Mouse (Mus musculus) G1E (cell line): ENCODE measurements around the gene Saal1. TPM values are rescaled to one million over a fixed set of nuclear protein-coding genes. Genes with fewer than 3 reads are reported as not detected.
"Not testable (repeated sequence)": the region's sequence is repeated elsewhere in the genome, so short reads cannot be mapped to it uniquely, and the experiment has no call there.

Experiments
- ATAC-seq: 2 replicates; pipeline ENCODE4 v1.8.0; 2016; ENCODE audit warnings: mild to moderate bottlenecking; ENCODE audit not compliant: insufficient number of reproducible peaks, poor library complexity, low FRiP score, severe bottlenecking; ENCODE audit errors: extremely low read depth
- DNase-seq: peaks from one replicate; pipeline ENCODE4 v3.0.0; 2012; ENCODE audit warnings: low spot score
- H3K27me3 ChIP-seq: 2 replicates; pipeline ENCODE4 v1.6.1; 2012; ENCODE audit warnings: mild to moderate bottlenecking, low read length, inconsistent platforms; ENCODE audit not compliant: insufficient read depth
- H3K36me3 ChIP-seq: replicated peaks from 2 replicates; pipeline ENCODE3; 2012; ENCODE audit warnings: mild to moderate bottlenecking, inconsistent platforms
- H3K4me1 ChIP-seq: 2 replicates; pipeline ENCODE4 v1.6.1; 2012; ENCODE audit warnings: low read depth, low read length, inconsistent platforms, mixed read lengths; ENCODE audit not compliant: insufficient read depth
- H3K4me3 ChIP-seq: 2 replicates; pipeline ENCODE4 v1.5.1; 2012; ENCODE audit warnings: low read depth, mild to moderate bottlenecking, inconsistent platforms, low read length, moderate library complexity, mixed read lengths
- H3K9me3 ChIP-seq: replicated peaks from 2 replicates; pipeline ENCODE4 v1.6.1; 2012; ENCODE audit warnings: inconsistent platforms
- CTCF ChIP-seq: IDR thresholded peaks from 2 replicates; pipeline ENCODE4 v1.5.1; 2012; ENCODE audit warnings: low read depth, low read length, inconsistent platforms, mixed read lengths
- GATA1 ChIP-seq: IDR thresholded peaks from 2 replicates; pipeline ENCODE4 v1.6.1; 2012; ENCODE audit warnings: borderline replicate concordance, low read length, inconsistent platforms, mixed read lengths
- GATA2 ChIP-seq: IDR thresholded peaks from 2 replicates; pipeline ENCODE4 v1.6.1; 2012; ENCODE audit warnings: low read depth, low read length, inconsistent platforms, borderline replicate concordance
- POLR2AphosphoS5 ChIP-seq: IDR thresholded peaks from 2 replicates; pipeline ENCODE4 v1.6.1; 2012; ENCODE audit warnings: low read depth, low read length, inconsistent platforms; ENCODE audit not compliant: insufficient replicate concordance
- TAL1 ChIP-seq: conservative IDR thresholded peaks from 2 replicates; pipeline ENCODE4 v1.6.1; 2012; ENCODE audit warnings: low read depth, low read length, inconsistent platforms, mixed read lengths
- polyA plus RNA-seq: library from polyadenylated mRNA; stranded (reverse); fragments of >175 nt; gene quantifications from 2 replicates; pipeline ENCODE4 v1.2.3, GENCODE M21; 2012
- total RNA-seq, 2 experiments: library from RNA; stranded (forward) in 1 of 2; stranded (reverse) in 1 of 2; fragments of 200-1000 nt in 1 of 2; fragments of >200 nt in 1 of 2; fragmentation: Nextera tagmentation in 1 of 2; gene quantifications; 2 replicates each; pipeline ENCODE4 v1.2.3; 2014 to 2017

Gene Saal1
- total and polyA plus RNA-seq, 3 experiments, result 4.4 to 34.4 (median 28.1) TPM

GRCm38 (mm10) chr7:46714518-46714917 is 4.0 kb upstream of the Saal1 start:
- ATAC-seq (no peak), DNase-seq (peak; percentile 60)
- Histone ChIP-seq H3K9me3 (no peaks in the 10 kb centered on the region), H3K4me3 (no peak overlapping the region), H3K27me3 (peaks cover 14% of the 10 kb centered on the region), H3K36me3 (no peaks in the 10 kb centered on the region), H3K4me1 (peaks cover 26% of the 10 kb centered on the region)
- TF ChIP-seq CTCF (peak; percentile 58), TAL1 (no peak), GATA2 (no peak), GATA1 (no peak), POLR2AphosphoS5 (no peak)

- no peak for ATAC-seq
- DNase-seq, result peak; percentile 19
- TF ChIP-seq CTCF (no peak), TAL1 (no peak), POLR2AphosphoS5 (no peak), GATA1 (no peak)
Observed at GRCm38 (mm10) chr7:46712250-46712649, 1.8 kb upstream of the Saal1 start.

GRCm38 (mm10) chr7:46700521-46701025 is 9.9 kb downstream of the Saal1 start:
- H3K9me3 ChIP-seq, result no peaks in the 10 kb centered on the region
- H3K4me1 ChIP-seq, result peaks cover 67% of the 10 kb centered on the region
- H3K27me3 ChIP-seq, result no peaks in the 10 kb centered on the region
- ATAC-seq (no peak), DNase-seq (no peak)
- no peak overlapping the region for H3K4me3 ChIP-seq
- TF ChIP-seq GATA2, result no peak
- TF ChIP-seq TAL1, result no peak
- TF ChIP-seq POLR2AphosphoS5, result no peak
- TF ChIP-seq CTCF, result no peak
- TF ChIP-seq GATA1, result no peak
- H3K36me3 ChIP-seq, result peaks cover 85% of the 10 kb centered on the region

More at GRCm38 (mm10) chr7:46712250-46712649, 1.8 kb upstream of the Saal1 start:
- H3K27me3 ChIP-seq, result no peaks in the 10 kb centered on the region
- H3K4me1 ChIP-seq, result peaks cover 32% of the 10 kb centered on the region
- H3K4me3 ChIP-seq, result no peak overlapping the region
- no peaks in the 10 kb centered on the region for H3K9me3 ChIP-seq
- H3K36me3 ChIP-seq, result peaks cover 11% of the 10 kb centered on the region

GRCm38 (mm10) chr7:46696754-46697153 is 13.7 kb downstream of the Saal1 start:
- H3K36me3 ChIP-seq, result peaks cover 60% of the 10 kb centered on the region
- TF ChIP-seq GATA2 (no peak), GATA1 (no peak), TAL1 (peak; percentile 80), CTCF (no peak), POLR2AphosphoS5 (no peak)
- no peaks in the 10 kb centered on the region for H3K9me3 ChIP-seq
- no peaks in the 10 kb centered on the region for H3K27me3 ChIP-seq
- ATAC-seq, result peak; percentile 99
- peaks cover 48% of the 10 kb centered on the region for H3K4me1 ChIP-seq
- DNase-seq, result peak; percentile 78
- H3K4me3 ChIP-seq, result peak overlapping the region; percentile 51; the same call in 1 of the 2 replicates

- peaks cover 51% of the 10 kb centered on the region for H3K4me1 ChIP-seq
- ATAC-seq (no peak), DNase-seq (no peak)
- TF ChIP-seq GATA2, result no peak
- TF ChIP-seq CTCF, result no peak
- no peak for TF ChIP-seq POLR2AphosphoS5
- no peak for TF ChIP-seq GATA1
- TF ChIP-seq TAL1, result no peak
- no peaks in the 10 kb centered on the region for H3K9me3 ChIP-seq
- no peak overlapping the region for H3K4me3 ChIP-seq
- H3K36me3 ChIP-seq, result peaks cover 55% of the 10 kb centered on the region
- H3K27me3 ChIP-seq, result no peaks in the 10 kb centered on the region
Observed at GRCm38 (mm10) chr7:46686827-46687226, 23.7 kb downstream of the Saal1 start.

- Histone ChIP-seq H3K4me1 (peaks cover 77% of the 10 kb centered on the region), H3K9me3 (no peaks in the 10 kb centered on the region), H3K27me3 (no peaks in the 10 kb centered on the region), H3K4me3 (no peak overlapping the region; the same call in 1 of the 2 replicates), H3K36me3 (peaks cover 11% of the 10 kb centered on the region)
- TF ChIP-seq CTCF (no peak), GATA2 (no peak), TAL1 (no peak), POLR2AphosphoS5 (no peak), GATA1 (no peak)
- no peak for DNase-seq
- no peak for ATAC-seq
Observed at GRCm38 (mm10) chr7:46680732-46681131, 29.7 kb downstream of the Saal1 start.

GRCm38 (mm10) chr7:46679044-46679443 is 31.4 kb downstream of the Saal1 start:
- H3K4me3 ChIP-seq, ATAC-seq, H3K9me3 ChIP-seq, H3K27me3 ChIP-seq, H3K36me3 ChIP-seq, DNase-seq: not testable (repeated sequence)
- H3K4me1 ChIP-seq, result peaks cover 84% of the 10 kb centered on the region
